Mouse (Mus musculus) lung, adult 18-20 months (tissue): Measurements from ENCODE around the gene Plekha5.
A peak's percentile ranks its signal among the peaks of the same experiment; 100 is the strongest.
"Not testable (repeated sequence)": the region's sequence is repeated elsewhere in the genome, so short reads cannot be mapped to it uniquely, and the experiment has no call there.

Experiments used
- DNase-seq, 2 experiments: peaks; one replicate each; pipeline ENCODE4 v3.0.0; 2022; ENCODE audit warnings: mixed read lengths in 2 of 2

Gene Plekha5

GRCm38 (mm10) chr6:140490921-140491537 is 67.2 kb downstream of the Plekha5 start:
- no peak for DNase-seq

- DNase-seq = no peak
Observed at GRCm38 (mm10) chr6:140492043-140492442, 68.2 kb downstream of the Plekha5 start.

DNA sequence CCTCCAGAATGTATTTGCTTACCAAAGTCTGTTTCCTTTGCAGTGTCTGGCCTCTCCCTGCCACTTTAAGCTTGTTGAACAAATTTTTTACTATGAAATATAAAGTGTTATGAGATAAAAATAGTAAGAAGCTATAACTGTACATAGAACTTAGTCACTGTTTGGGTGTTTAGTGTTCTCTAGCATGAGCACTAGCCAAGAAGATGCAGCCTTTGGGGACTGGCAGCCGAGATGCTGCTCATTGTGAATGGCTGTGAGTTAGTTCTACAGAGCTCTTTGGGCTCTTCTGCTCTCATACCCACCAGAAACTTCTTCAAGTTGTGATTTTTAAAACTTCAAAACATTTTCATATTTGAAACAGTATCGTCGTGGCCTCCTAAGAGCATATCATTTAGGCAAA is 74.2 kb downstream of the Plekha5 start:
- no peak for DNase-seq

DNA sequence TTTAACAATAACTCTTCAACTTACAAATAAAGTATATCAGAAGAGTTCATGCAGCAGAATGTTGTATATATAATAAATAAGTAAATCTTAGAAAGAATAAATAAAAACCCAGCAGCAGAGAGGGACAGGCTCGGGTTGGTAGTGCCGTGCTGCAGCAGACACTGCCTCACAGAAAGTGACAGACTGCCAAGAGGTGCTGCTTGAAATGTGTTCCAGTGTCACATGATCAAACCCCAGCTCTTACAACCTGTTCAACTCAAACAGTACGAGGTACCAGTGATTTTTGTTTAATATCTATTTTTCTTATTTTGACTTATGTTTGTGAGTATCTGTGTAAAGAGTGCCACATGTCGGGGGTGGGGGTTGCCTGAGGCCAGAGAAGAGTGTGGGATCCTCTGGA is 75.1 kb downstream of the Plekha5 start:
- DNase-seq = no peak

DNA sequence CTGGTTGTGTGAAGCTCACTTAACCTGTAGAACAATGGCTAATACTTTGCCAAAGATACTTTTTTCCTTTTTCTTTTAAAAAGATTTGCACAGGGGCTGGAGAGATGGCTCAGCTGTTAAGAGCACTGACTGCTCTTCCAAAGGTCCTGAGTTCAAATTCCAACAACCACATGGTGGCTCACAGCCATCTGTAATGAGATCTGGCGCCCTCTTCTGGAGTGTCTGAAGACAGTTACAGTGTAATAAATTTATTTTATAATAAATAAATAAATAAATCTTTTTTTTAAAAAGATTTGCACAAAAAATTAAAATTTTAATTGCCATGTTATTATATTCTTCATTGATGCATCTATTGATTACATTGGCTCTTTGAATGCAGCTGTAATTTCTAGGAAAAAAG is 77.0 kb downstream of the Plekha5 start:
- DNase-seq = not testable (repeated sequence)

DNA sequence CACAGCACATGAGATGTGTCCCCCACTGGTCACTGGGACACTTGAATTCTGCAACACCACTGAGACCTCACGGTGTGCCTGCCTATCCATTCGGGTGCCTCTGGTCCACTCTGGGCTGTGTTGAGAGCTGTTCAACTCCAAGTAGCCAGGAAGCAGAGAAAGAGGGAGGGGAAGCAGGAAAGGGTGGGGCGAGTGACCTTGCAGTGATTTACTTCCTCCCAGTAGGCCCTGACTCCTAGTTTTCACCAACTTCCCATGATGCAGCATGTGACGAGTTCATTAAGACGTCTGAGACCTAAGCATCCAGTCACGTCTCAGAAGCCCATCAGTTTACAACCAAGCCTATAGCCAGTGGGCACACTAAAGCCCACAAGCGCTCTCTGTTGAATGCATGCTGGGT is 78.0 kb downstream of the Plekha5 start:
- no peak for DNase-seq

GRCm38 (mm10) chr6:140504796-140505195 is 80.9 kb downstream of the Plekha5 start:
- no peak for DNase-seq

- no peak for DNase-seq
Observed at GRCm38 (mm10) chr6:140507605-140508004, 83.8 kb downstream of the Plekha5 start.

DNA sequence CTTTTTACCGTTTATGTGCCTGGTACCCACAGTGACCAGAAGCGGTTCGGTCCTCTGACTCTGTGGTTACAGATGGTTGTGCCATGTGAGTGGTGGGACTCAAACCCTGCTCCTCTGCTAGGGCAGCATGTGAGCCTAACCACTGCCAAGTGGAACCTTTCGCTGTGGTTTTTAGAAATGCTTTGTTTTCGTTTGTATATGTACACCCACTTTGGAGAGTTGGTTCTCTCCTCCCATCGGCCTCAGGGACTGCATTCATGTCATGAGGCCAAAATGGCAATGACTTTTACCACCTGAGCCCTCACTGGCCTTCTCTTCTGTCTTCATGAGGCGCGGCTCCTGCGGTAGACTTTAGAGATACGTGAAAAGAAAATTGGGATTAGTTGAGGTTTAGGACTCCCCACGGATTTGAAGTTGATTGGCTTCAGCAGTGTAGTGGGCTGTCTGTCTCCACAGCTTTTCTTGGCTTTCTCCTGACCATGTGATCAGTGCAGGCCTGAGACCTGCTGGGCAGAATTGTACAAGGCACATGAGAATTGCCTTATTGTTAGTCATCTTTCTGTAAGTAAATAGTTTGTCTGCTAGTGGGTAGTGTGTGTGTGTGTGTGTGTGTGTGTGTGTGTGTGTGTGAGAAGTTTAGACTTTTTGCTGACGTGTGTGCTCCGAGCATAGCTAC is 84.8 kb downstream of the Plekha5 start:
- DNase-seq = no peak

DNA sequence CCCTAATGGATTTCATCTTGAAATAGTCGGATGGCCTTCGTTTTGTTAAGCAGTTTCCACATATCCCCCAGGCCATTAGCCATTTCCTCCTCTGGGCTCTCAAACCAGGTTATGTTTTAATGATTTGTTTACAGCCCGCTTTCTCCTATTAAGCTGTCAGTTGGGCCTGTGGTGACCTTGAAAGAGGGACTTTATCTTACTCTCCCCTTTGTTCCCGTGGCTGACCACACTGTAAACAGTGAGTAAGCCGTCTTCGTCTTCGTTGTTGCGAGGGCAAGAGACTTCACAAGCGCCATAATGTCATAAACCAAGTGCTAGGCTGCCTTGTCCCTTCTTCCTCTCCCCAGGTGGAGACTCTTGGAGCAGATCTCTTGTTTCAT is 85.3 kb downstream of the Plekha5 start:
- DNase-seq = no peak

- no peak for DNase-seq
Observed at GRCm38 (mm10) chr6:140512016-140512415, 88.2 kb downstream of the Plekha5 start.

DNA sequence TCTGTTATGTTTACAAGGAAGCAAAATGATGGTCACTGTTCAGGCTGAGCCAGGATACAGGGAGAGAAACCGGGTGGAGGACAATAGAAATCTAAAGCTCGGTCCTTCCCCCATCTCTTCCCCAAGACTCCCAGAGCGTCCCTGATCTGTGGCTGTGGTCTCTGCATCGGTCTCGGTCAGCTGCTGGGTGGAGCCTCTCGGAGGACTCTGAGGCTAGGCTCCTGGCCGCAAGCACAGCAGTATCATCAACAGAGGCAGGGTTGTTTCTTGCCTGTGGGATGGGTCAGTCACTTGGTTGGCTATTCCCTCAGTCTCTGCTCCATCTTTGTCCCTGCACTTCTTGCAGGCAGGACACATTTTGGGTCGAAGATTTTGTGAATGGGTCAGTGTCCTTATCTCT is 88.6 kb downstream of the Plekha5 start:
- no peak for DNase-seq

DNA sequence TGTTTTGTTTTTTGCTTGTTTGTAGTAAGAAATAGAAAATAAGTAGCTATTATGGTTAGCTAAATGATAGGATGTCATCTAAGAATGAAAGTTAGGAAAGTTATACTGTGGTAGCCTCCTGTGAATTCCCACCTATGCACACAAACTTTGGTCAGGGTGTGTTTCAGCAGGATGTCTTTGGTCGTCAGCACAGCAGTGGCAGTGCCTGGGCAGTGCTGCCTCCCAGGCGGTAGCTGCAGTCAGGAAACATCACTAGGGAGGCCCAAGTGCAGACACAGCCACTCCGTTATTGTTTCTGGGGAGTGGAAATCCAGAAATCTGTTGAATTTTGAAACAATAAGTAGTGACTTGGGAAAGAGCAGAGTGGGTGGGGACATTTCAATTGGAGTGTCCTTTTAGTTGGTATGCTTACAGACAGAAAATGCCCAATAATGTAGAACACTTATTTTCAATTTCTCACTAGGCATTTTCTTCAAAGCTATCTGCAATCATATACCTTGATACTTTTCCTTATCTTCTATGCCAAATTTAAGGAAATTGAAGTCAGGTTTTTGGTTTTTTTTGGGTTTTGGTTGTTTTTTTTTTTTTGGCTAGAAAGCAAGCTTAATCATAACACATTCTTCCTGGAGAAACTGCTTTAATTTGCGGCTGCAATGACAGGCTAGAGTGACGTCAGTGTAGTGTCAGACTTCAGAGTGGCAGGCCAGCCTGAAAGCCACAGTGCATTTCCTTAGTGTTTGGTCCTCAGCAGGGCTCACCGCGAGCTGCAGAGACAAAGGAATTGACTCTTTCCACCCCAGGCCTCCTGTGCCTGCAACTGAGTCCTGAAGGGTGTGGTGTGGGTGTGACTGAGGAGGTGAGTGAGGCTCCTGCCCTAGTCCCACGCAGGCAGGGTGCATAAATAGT is 90.6 kb downstream of the Plekha5 start:
- peak; percentile 33 to 57 for DNase-seq

GRCm38 (mm10) chr6:140515550-140515949 is 91.7 kb downstream of the Plekha5 start:
- no peak for DNase-seq

DNA sequence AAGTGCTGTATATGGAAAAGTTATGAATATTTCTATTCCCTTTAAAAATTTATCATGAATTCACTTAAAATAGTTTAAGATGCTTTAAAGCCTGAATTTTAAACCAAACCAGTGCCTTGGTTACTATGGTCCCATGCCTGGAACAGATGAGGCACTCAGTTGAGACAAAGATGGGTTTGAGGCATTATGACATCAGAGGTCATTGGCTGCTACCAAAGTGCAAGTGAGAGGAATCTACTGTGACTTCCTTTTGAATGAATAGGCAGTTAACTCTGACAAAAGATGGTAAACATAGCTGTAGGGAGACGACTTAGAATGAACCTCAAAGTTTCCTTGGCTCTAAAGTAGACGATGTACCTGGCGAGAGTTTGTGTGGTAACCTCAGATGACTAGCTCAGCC is 92.3 kb downstream of the Plekha5 start:
- no peak for DNase-seq

DNA sequence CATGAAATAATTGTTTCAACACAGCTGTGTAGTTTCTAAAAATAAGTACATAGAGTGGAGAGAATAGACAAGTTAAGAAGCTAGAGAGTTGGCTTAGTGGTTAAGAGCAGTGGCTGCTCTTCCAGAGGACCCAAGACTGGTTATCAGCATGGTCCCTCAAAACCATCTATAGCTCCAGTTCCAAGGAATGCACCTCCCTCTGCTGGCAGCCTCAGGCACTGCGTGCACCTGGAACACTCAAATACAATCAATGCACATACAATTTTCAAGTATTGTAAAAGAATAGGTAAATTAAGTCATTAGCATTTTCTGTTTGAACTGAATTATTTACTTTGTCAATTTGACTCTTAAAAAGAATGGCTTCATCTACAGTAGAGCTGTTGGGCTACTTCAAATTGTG is 93.3 kb downstream of the Plekha5 start:
- peak; percentile 26 to 39 for DNase-seq

- no peak for DNase-seq
Observed at GRCm38 (mm10) chr6:140519019-140519418, 95.2 kb downstream of the Plekha5 start.

DNA sequence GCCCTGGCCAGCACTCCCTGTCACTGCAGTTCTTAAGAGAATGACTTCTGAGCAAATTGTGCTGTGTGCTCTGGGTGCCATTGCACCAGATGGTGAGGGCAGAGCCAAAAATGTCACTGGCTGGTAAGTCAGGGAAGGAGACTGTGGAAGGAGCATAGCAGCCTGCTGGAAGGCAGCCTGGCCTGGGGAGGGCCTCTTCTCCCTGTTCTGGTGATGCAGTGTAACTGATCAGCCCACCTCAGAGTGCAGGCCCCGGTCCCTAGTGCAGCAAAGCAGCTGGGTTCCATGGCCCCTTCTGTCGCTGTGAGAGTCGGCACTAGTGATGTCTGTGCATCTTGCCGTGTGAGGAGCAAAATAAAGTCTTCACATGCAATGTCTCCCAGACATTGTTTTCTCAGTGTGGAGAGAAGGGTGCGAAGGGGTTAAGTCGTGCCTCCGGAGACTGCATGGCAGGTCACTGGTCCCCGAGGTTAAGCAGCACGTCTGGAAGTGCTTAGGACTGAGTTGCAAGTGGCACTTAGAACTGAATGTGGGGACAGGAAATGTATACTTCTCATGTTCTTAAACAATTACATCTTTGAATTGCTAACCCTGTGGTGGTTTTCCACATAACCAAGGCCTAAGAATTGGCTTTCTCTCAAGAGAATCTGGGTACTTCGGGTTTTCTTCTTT is 95.8 kb downstream of the Plekha5 start:
- DNase-seq = no peak

DNA sequence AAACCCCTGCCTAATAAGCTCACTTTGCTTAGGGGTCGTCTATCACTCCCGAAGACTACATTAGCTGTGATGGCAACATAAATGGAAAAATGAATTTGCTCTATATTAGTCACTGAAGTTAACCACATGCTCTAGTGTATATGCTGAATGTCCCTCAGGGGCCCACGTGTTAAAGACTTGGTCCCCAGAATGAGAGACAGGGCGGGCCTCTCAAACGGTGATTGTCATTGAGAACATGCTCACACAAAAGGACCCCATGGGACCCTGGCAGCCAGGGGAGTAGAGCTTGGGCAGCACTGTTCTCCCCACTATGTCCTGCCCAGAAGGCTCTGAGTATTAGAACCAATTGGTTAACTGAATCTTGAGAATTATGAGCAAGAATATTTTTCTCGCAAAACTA is 97.1 kb downstream of the Plekha5 start:
- DNase-seq = no peak

- no peak for DNase-seq
Observed at GRCm38 (mm10) chr6:140521832-140522231, 98.0 kb downstream of the Plekha5 start.

DNA sequence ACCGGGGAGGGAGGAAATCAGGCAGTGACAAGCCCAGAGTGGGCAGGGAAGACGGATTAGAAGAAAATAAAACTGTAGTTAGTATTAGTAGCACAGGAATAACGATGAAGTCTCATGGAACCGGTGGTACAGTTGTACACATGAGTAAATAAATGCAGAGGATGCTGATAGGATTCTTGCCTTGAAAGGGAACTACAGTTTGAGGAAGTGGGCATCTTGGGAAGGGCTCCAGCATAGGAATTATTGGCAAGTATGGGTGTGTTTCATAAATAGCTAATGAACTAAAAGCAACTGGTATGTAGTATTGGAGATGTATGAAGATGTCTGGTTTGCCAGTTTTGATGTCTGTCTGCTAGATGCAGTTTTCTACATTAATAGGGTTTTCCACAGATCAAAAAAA is 99.7 kb downstream of the Plekha5 start:
- DNase-seq = no peak

GRCm38 (mm10) chr6:140528414-140528813 is 104.6 kb downstream of the Plekha5 start:
- DNase-seq = no peak

DNA sequence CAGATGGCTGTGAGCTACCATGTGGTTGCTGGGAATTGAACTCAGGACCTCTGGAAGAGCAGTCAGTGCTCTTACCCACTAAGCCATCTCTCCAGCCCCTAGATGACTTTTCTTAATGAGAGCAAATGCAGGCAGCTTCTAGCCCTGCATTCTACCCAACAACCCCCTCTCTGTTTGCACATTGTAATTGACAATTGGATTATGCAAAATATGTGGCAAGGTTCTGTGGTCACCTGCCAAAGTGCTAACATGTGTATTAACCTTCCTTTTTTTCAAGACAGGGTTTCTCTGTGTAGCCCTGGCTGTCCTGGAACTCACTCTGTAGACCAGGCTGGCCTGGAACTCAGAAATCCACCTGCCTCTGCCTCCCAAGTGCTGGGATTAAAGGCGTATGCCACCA is 109.0 kb downstream of the Plekha5 start:
- not testable (repeated sequence) for DNase-seq
